Mouse (Mus musculus): ENCODE measurements around the gene Abca16.

Abca16 gene

DNA sequence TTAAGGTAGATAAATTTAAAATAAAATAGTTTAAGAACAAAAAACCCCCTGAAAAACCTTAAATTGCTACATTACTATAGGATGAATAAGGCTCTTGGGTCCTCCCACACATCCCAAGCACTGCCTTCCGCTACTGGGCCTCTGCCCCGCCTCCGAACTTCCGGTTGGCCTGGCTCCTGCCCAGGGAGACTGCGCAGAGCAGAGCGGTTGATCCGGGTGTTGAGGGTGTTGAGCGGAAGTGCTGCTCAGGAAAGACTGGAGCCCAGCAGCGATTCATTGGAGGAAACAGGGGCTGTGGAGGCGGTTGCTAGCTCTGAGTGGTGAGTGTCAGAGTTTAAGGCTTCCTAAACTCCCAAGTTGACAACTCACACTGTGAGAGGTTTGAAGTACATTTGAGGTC is at the start of gene Abca16:
Abca16 (plus strand) TSS at position 201 of the 400 bp plus-strand sequence.
- no peak for DNase-seq

DNA sequence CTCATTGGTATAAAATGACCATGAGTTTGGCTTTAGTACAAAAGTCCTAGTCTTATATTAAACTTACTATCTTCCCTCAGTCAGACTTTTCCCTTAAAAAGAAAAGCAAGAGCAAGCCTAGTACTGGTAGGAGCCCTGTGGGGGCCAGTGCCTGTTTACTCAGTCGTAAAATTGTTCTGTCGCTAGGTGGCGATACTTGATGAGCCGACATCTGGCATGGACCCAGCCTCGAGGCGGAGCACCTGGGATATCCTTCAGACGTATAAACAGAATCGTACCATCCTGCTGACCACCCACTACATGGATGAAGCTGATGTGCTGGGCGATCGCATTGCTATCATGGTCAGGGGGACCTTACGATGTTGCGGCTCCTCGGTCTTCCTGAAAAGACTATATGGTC is 48.3 kb upstream of the Abca16 start:
- no peak for DNase-seq

- DNase-seq, result peak; percentile 82
Observed at GRCm38 (mm10) chr7:120412391-120412790, 2.9 kb downstream of the Abca16 start.

- no peak for DNase-seq
Observed at GRCm38 (mm10) chr7:120426625-120427024, 17.2 kb downstream of the Abca16 start.

DNA sequence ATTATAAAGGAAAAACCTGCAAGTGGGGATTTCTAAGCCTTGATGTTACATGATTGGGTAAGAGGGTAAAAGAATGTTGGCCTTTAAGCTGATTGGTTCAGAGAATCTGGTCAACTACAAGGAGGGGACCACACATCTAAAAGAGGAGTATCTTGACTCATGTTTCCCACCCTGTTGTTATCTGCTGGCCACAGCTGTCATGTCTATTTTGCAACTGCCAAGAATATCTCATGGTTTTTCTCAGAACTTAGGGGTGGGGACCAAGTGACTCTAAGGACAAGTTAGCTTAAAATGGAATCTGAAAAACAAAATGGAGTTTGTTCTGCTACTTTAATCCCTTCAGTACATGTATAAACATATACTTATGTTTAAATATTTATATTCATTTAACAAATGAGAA is 22.0 kb downstream of the Abca16 start:
- no peak for DNase-seq

- no peak for DNase-seq
Observed at GRCm38 (mm10) chr7:120503891-120504662, 94.6 kb downstream of the Abca16 start.

GRCm38 (mm10) chr7:120504663-120504979 is 95.2 kb downstream of the Abca16 start:
- no peak for DNase-seq

GRCm38 (mm10) chr7:120534805-120535204 is 125.4 kb downstream of the Abca16 start:
- no peak for DNase-seq

GRCm38 (mm10) chr7:120552479-120553180 is 143.2 kb downstream of the Abca16 start:
- DNase-seq, result no peak

DNA sequence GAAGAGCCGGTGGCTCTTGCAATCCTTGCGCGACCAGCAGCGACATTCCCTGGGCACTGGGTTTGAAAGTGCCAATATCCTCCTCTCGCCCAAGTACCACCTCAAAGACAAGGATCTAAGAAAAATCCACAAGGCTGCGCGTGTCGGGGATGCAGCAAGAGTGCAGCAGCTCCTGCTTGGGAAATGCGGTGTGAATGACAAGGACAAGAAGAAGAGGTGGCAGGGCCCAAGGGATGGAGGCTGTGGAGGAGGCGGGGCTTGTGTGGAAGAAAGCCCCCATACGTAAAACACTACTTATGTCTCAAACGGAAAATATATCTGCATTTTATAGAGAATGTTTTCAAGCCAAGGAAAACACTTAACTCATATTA is 143.7 kb downstream of the Abca16 start:
- DNase-seq, result no peak

DNA sequence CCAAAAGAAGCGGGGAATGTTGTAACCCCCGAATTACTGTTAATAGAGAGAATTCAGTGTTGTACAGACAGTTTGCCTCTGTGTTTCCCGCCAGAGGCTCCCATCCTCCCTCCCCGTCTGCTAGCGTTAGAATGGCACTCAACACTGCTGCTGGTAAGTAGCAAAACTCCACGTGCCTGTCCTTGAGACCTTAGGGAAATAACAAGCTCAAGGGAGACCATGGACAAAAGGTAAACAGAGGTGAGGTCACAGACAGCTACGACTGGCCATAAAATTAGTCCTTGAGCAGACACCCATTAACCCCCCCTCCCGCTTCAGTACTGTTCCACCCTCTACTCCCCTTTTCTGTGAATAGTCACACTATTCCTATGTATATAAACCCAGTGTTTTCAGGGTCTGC is 157.9 kb downstream of the Abca16 start:
- no peak for DNase-seq

- no peak for DNase-seq
Observed at GRCm38 (mm10) chr7:120576520-120576919, 167.1 kb downstream of the Abca16 start.

Measured in cerebellum, adult 9-10 months (tissue).